Mouse (Mus musculus): ENCODE results near the gene Rims1. TPM values are rescaled to one million over a fixed set of nuclear protein-coding genes. Genes with fewer than 3 reads are reported as not detected.

Gene Rims1
- 0.20 TPM for polyA plus RNA-seq (2014; fragmentation: Illumina TruSeq; extraction: RNeasy Lipid Tissue Mini Kit (QIAGEN cat#74804); ENCODE audit: low read depth, low replicate concordance)

GRCm38 (mm10) chr1:22805726-22806625 lies at the start of gene Rims1:
Gene Rims1, minus strand, starts transcription at chr1:22805994.

Data from kidney, adult 10 weeks (tissue).